Mouse (Mus musculus): ENCODE measurements around the gene Sept6. TPM values are rescaled to one million over a fixed set of nuclear protein-coding genes. Genes with fewer than 3 reads are reported as not detected.

Gene Sept6
- 10 to 100 TPM; 30.3 to 31.3 TPM for total RNA-seq (2023)

DNA sequence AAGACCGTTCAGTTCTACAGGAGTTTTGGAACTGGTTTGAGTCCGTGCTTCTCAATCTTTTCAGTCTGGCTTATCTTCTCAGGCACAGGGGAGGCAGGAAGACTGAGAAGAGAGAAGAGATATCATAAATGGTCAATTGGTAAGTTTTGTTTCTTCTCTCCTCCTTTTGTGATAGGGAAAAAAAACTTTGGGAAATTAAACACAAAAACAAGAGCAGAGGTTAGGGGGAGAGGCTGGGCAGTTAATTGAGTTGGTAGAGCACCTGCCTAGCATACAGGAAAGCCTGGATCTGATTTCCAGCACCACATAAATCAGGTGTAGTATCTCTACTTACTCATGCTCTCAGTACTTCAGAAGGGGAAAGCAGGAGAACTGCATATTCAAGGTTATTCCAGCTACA lies at the start of gene Sept6:
Gene Sept6, minus strand, starts transcription at position 101 of the 400 bp plus-strand sequence.

DNA sequence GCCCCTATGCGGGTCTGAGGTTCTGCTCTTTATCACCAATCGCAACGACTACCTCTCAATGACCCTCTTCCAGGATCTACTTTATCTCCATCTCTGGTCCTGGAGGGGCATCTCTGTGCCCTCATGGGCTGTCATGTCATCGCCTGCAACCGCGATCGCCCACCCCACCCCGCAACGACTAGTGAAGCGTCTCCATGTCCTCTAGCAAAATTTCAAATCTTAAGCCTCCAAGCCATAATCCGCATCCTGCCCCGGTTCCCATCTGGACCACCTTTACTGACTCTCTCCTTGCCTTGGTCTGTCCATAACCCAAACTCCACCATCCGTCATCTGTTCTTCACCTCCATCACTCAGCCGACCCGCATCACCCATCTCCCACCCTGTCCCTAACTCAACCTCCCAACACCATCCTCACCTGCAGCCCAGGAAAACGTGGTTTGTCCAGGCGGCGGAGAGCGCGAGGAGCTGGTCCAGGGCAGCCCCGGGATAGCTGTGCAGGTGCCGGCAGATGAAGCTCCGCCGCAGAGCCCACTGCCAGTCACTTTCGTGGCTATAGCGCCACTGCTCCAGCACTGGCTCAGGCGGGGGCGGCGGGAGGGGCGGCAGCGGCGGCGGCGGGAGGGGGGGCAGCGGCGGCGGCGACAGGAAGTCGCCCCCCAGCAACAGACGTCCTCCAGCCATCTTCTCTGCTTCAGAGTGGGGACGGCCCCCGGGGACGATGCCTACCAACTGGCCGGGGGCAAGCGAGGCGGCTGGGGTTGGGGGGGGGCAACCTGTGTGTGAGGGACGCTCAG lies 89.1 kb downstream of the Sept6 start, which contains the start of gene Nkrf:
Gene Nkrf, minus strand, starts transcription at position 579 of the 794 bp plus-strand sequence.

DNA sequence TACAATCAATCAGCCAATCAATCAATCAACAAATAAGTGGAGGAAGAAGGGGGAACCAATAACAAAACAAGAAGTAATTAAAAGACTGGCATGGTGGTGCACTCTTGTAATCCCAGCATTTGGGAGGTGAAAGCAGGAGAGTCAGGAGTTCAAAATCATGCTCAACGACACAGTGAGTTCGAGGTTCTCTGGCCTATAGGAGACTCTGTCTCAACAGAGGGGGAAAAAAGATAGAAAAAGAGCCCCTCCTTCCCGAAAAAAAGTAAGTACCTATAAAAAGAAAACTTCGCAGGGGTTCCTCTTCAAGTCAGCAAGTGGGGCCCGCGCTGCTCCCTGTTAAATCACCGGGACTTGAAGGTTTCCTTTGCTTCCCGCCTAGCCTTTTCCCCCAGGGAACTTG lies 117.8 kb downstream of the Sept6 start, which contains the start of the genes Ube2a and C330007P06Rik:
Gene Ube2a, plus strand, starts transcription at position 136 of the 400 bp plus-strand sequence.
Gene C330007P06Rik, minus strand, starts transcription at position 347 of the 400 bp plus-strand sequence.

Other genes with a start within 250 kb of the Sept6 start
- 1 to 10 TPM; 5.8 to 6.8 TPM for gene Slc25a43, start 248.1 kb downstream of the Sept6 start, total RNA-seq (2023)
- gene Slc25a5, start 196.1 kb downstream of the Sept6 start, total RNA-seq (2023) = 100 to 1,000 TPM; 498 to 522 TPM
- 10 to 100 TPM; 64.4 to 75.3 TPM for gene Ube2a, start 117.9 kb downstream of the Sept6 start, total RNA-seq (2023)
- 10 to 100 TPM; 27.0 to 29.0 TPM for gene C330007P06Rik, start 117.7 kb downstream of the Sept6 start, total RNA-seq (2023)
- gene Nkrf, start 88.9 kb downstream of the Sept6 start, total RNA-seq (2023) = 1 to 10 TPM; 4.0 to 4.4 TPM
- gene Sowahd, start 57.1 kb upstream of the Sept6 start, total RNA-seq (2023) = under 1 TPM in 1 of 2 experiments, not detected in 1; 0.31 TPM
- 100 to 1,000 TPM; 688 to 744 TPM for gene Rpl39, start 93.6 kb upstream of the Sept6 start, total RNA-seq (2023)
- gene Upf3b, start 118.5 kb upstream of the Sept6 start, total RNA-seq (2023) = 10 to 100 TPM; 13.9 to 15.1 TPM
- gene Nkap, start 135.0 kb upstream of the Sept6 start, total RNA-seq (2023) = 10 to 100 TPM; 11.4 to 14.1 TPM
- not detected for gene Akap14, start 177.0 kb upstream of the Sept6 start, total RNA-seq (2023)
- 100 to 1,000 TPM; 116 to 126 TPM for gene Ndufa1, start 199.4 kb upstream of the Sept6 start, total RNA-seq (2023)
- 1 to 10 TPM; 1.0 to 2.6 TPM for gene Rnf113a1, start 199.5 kb upstream of the Sept6 start, total RNA-seq (2023)
- not detected for gene Gm9, start 219.2 kb upstream of the Sept6 start, total RNA-seq (2023)
- gene Rhox1, start 230.5 kb upstream of the Sept6 start, total RNA-seq (2023) = not detected

Measured in monocyte, adult 59 days (primary cell).